Mouse (Mus musculus) ovary, postnatal 10 days (tissue): Measurements from ENCODE around the gene Cald1.

ENCODE experiments used
- DNase-seq: peaks from one replicate; pipeline ENCODE4 v3.0.0; 2022; ENCODE audit warnings: low spot score

Gene Cald1

GRCm38 (mm10) chr6:34769984-34770383, 171.7 kb downstream of the Cald1 start:
- DNase-seq: no peak

GRCm38 (mm10) chr6:34770491-34770890, 172.2 kb downstream of the Cald1 start:
- no peak for DNase-seq

- DNase-seq: no peak
These were observed 178.1 kb downstream of the Cald1 start for GRCm38 (mm10) chr6:34776396-34776795.

- no peak for DNase-seq
These were observed 178.8 kb downstream of the Cald1 start for GRCm38 (mm10) chr6:34777094-34777493.

- no peak for DNase-seq
These were observed 179.8 kb downstream of the Cald1 start for GRCm38 (mm10) chr6:34777981-34778668.

GRCm38 (mm10) chr6:34780231-34780942, 182.1 kb downstream of the Cald1 start, which contains the start of gene Agbl3:
Gene Agbl3, plus strand, starts transcription at chr6:34780432.
- DNase-seq: peak; percentile 96

GRCm38 (mm10) chr6:34780943-34781289, 182.6 kb downstream of the Cald1 start:
- DNase-seq: no peak

GRCm38 (mm10) chr6:34782493-34782892, 184.2 kb downstream of the Cald1 start:
- DNase-seq: no peak

- no peak for DNase-seq
These were observed 198.6 kb downstream of the Cald1 start for GRCm38 (mm10) chr6:34796881-34797280.

GRCm38 (mm10) chr6:34797887-34798286, 199.6 kb downstream of the Cald1 start:
- DNase-seq: no peak

- no peak for DNase-seq
These were observed 207.3 kb downstream of the Cald1 start for GRCm38 (mm10) chr6:34805582-34805981.

GRCm38 (mm10) chr6:34810651-34811050, 212.4 kb downstream of the Cald1 start:
- DNase-seq: no peak

- no peak for DNase-seq
These were observed 226.1 kb downstream of the Cald1 start for GRCm38 (mm10) chr6:34824406-34824805.
